Mouse (Mus musculus) embryonic facial prominence, embryonic 11.5 days (tissue): Measurements from ENCODE around the gene Hsd17b12. TPM values are rescaled to one million over a fixed set of nuclear protein-coding genes. Genes with fewer than 3 reads are reported as not detected.

Experiments
- ATAC-seq: fragments of 200-750 bp; cut with Nextera tagmentation; replicated peaks from 2 replicates; pipeline ENCODE4 v1.8.0; 2017; ENCODE audit warnings: low read depth; ENCODE audit not compliant: insufficient number of reproducible peaks, low FRiP score, low TSS enrichment
- DNase-seq: peaks from one replicate; pipeline ENCODE4 v3.0.0-alpha.2; 2015; ENCODE audit warnings: low spot score
- H3K27ac ChIP-seq: fragments of 300-500 bp; sonication (generic); replicated peaks from 2 replicates; pipeline ENCODE4 v1.5.1; 2014; ENCODE audit warnings: mild to moderate bottlenecking, low read depth, low read length, control low read depth
- H3K27me3 ChIP-seq: fragments of 300-500 bp; sonication (generic); 2 replicates; pipeline ENCODE4 v1.6.1; 2014; ENCODE audit warnings: mild to moderate bottlenecking, low read length, moderate library complexity, mixed read lengths; ENCODE audit not compliant: control insufficient read depth, insufficient read depth
- H3K36me3 ChIP-seq: fragments of 300-500 bp; sonication (generic); replicated peaks from 2 replicates; pipeline ENCODE4 v1.6.1; 2014; ENCODE audit warnings: low read depth, mild to moderate bottlenecking, low read length, moderate library complexity, mixed read lengths; ENCODE audit not compliant: control insufficient read depth, insufficient read depth
- H3K4me1 ChIP-seq: fragments of 300-500 bp; sonication (generic); 2 replicates; pipeline ENCODE4 v1.6.1; 2014; ENCODE audit warnings: low read length, mixed read lengths; ENCODE audit not compliant: control insufficient read depth, insufficient read depth
- H3K4me2 ChIP-seq: fragments of 300-500 bp; sonication (generic); 2 replicates; pipeline ENCODE4 v1.6.1; 2014; ENCODE audit warnings: low read depth, mild to moderate bottlenecking, control low read depth, low read length, moderate library complexity
- H3K4me3 ChIP-seq: fragments of 300-500 bp; sonication (generic); 2 replicates; pipeline ENCODE4 v1.5.1; 2014; ENCODE audit warnings: low read depth, low read length, control low read depth
- H3K9ac ChIP-seq: fragments of 300-500 bp; sonication (generic); replicated peaks from 2 replicates; pipeline ENCODE4 v1.6.1; 2014; ENCODE audit warnings: mild to moderate bottlenecking, control low read depth, low read length
- H3K9me3 ChIP-seq: fragments of 300-500 bp; sonication (generic); replicated peaks from 2 replicates; pipeline ENCODE4 v1.6.1; 2016; ENCODE audit warnings: mild to moderate bottlenecking, low read length, inconsistent platforms, mixed read lengths; ENCODE audit not compliant: control insufficient read depth
- WGBS: fragments of 180-500 bp; shearing (Covaris S2); extraction: QIAGEN DNeasy Blood & Tissue Kit; methylation state at CpG from one replicate; pipeline ENCODE4 v1.1.7; 2014; 5-methylcytosine and 5-hydroxymethylcytosine counted together
- polyA plus RNA-seq: library from polyadenylated mRNA; unstranded; fragments of >200 nt; fragmentation: Nextera tagmentation; extraction: Ambion mirVana; gene quantifications from 2 replicates; pipeline ENCODE4 v1.2.1, GENCODE M21; 2014

Gene Hsd17b12
- polyA plus RNA-seq, 1 experiment from 2014 or later: 126 TPM

- H3K4me3 ChIP-seq: no peak overlapping the region
- DNase-seq (peak; percentile 18), ATAC-seq (no peak)
- no peaks in the 10 kb centered on the region for H3K9me3 ChIP-seq
- no peaks in the 10 kb centered on the region for H3K27me3 ChIP-seq
- no peaks in the 10 kb centered on the region for H3K4me1 ChIP-seq
- no peak overlapping the region for H3K4me2 ChIP-seq
- no peaks in the 10 kb centered on the region for H3K36me3 ChIP-seq
- no peak overlapping the region for H3K27ac ChIP-seq
- H3K9ac ChIP-seq: no peak overlapping the region
- WGBS: 69% methylated on average over 5 of the region's 5 CpGs
Observed at GRCm38 (mm10) chr2:94048733-94049470, 108.9 kb downstream of the Hsd17b12 start.

GRCm38 (mm10) chr2:94048271-94048670, 109.5 kb downstream of the Hsd17b12 start:
- no peaks in the 10 kb centered on the region for H3K9me3 ChIP-seq
- no peak for ATAC-seq
- no peak overlapping the region for H3K4me3 ChIP-seq
- H3K4me2 ChIP-seq: no peak overlapping the region
- H3K27me3 ChIP-seq: no peaks in the 10 kb centered on the region
- no peak overlapping the region for H3K27ac ChIP-seq
- no peaks in the 10 kb centered on the region for H3K36me3 ChIP-seq
- DNase-seq: no peak
- H3K4me1 ChIP-seq: no peaks in the 10 kb centered on the region
- 51% methylated on average over 1 of the region's 1 CpGs for WGBS
- H3K9ac ChIP-seq: no peak overlapping the region

- H3K9ac ChIP-seq: no peak overlapping the region
- no peak overlapping the region for H3K4me3 ChIP-seq
- no peaks in the 10 kb centered on the region for H3K4me1 ChIP-seq
- H3K27me3 ChIP-seq: no peaks in the 10 kb centered on the region
- H3K4me2 ChIP-seq: no peak overlapping the region
- no peaks in the 10 kb centered on the region for H3K9me3 ChIP-seq
- WGBS: 82% methylated on average over 6 of the region's 6 CpGs
- DNase-seq (no peak), ATAC-seq (no peak)
- H3K27ac ChIP-seq: no peak overlapping the region
- no peaks in the 10 kb centered on the region for H3K36me3 ChIP-seq
Observed at GRCm38 (mm10) chr2:94045411-94046090, 112.2 kb downstream of the Hsd17b12 start.

GRCm38 (mm10) chr2:94044174-94044573, 113.6 kb downstream of the Hsd17b12 start:
- Histone ChIP-seq H3K27ac (no peak overlapping the region), H3K4me1 (no peaks in the 10 kb centered on the region), H3K27me3 (no peaks in the 10 kb centered on the region), H3K36me3 (no peaks in the 10 kb centered on the region), H3K9me3 (no peaks in the 10 kb centered on the region), H3K4me2 (no peak overlapping the region), H3K9ac (no peak overlapping the region), H3K4me3 (no peak overlapping the region)
- ATAC-seq (no peak), DNase-seq (no peak)
- 84% methylated on average over 2 of the region's 2 CpGs for WGBS

- no peak overlapping the region for H3K9ac ChIP-seq
- no peaks in the 10 kb centered on the region for H3K4me1 ChIP-seq
- ATAC-seq: 0 out of 2 replicates have a peak, but pooled peaks have one; percentile 39
- H3K27ac ChIP-seq: no peak overlapping the region
- H3K4me2 ChIP-seq: no peak overlapping the region
- H3K36me3 ChIP-seq: no peaks in the 10 kb centered on the region
- no peaks in the 10 kb centered on the region for H3K9me3 ChIP-seq
- H3K27me3 ChIP-seq: no peaks in the 10 kb centered on the region
- 68% methylated on average over 5 of the region's 5 CpGs for WGBS
- peak; percentile 47 for DNase-seq
- no peak overlapping the region for H3K4me3 ChIP-seq
Observed at GRCm38 (mm10) chr2:94043662-94044061, 114.1 kb downstream of the Hsd17b12 start.

GRCm38 (mm10) chr2:94042461-94042860, 115.3 kb downstream of the Hsd17b12 start:
- no peak overlapping the region for H3K4me2 ChIP-seq
- H3K36me3 ChIP-seq: no peaks in the 10 kb centered on the region
- 94% methylated on average over 3 of the region's 3 CpGs for WGBS
- no peak overlapping the region for H3K4me3 ChIP-seq
- H3K4me1 ChIP-seq: no peaks in the 10 kb centered on the region
- ATAC-seq (no peak), DNase-seq (no peak)
- no peak overlapping the region for H3K27ac ChIP-seq
- H3K9me3 ChIP-seq: no peaks in the 10 kb centered on the region
- H3K9ac ChIP-seq: no peak overlapping the region
- no peaks in the 10 kb centered on the region for H3K27me3 ChIP-seq

- Histone ChIP-seq H3K4me2 (no peak overlapping the region), H3K4me1 (no peaks in the 10 kb centered on the region), H3K9ac (no peak overlapping the region), H3K27me3 (no peaks in the 10 kb centered on the region), H3K36me3 (no peaks in the 10 kb centered on the region), H3K27ac (no peak overlapping the region), H3K4me3 (no peak overlapping the region), H3K9me3 (no peaks in the 10 kb centered on the region)
- no peak for ATAC-seq
- DNase-seq: no peak
- 92% methylated on average over 5 of the region's 5 CpGs for WGBS
Observed at GRCm38 (mm10) chr2:94040391-94041125, 117.2 kb downstream of the Hsd17b12 start.
